Mouse (Mus musculus): ENCODE results near the gene Lasp1. TPM values are rescaled to one million over a fixed set of nuclear protein-coding genes. Genes with fewer than 3 reads are reported as not detected.

The Lasp1 gene
- total and polyA plus RNA-seq, 2 experiments from 2014 or later = 152 to 153 TPM

DNA sequence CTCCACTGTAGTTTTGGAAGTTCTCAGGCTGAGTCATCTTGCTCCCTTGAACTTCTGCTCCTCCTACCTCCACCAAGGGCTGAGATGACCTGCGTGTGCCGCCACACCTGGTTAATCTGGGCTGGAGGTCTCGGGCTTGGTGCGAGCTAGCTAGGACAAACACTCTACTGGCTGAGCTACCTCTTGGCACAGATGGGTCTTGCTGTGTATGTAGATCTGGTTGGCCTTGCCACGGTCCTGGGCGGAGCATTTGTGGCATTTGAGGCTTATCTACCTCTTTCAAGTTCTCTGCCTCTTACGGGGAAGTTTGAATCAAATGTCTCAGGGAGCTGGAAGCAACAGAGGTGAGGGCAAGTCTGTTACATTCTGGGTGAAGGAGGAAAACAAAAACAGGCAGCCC is 11.6 kb downstream of the Lasp1 start:
- no peak for TF ChIP-seq CTCF (IDR thresholded peaks at IDR 0.05; ENCODE audit: low read depth)
- H3K9ac ChIP-seq = no peak overlapping the region
- no peaks in the 10 kb centered on the region for H3K27me3 ChIP-seq (ENCODE audit: insufficient read depth, low read length)
- H3K4me2 ChIP-seq (ENCODE audit: low read depth) = no peak overlapping the region
- ATAC-seq (no peak), DNase-seq (no peak)
- no peak overlapping the region for H3K4me3 ChIP-seq (ENCODE audit: low read depth, low read length)
- 70% methylated on average over 7 of the region's 7 CpGs for WGBS
- H3K9me3 ChIP-seq (ENCODE audit: low read length) = no peaks in the 10 kb centered on the region
- peaks cover 47% of the 10 kb centered on the region for H3K4me1 ChIP-seq (ENCODE audit: insufficient read depth)
- no peak overlapping the region for H3K27ac ChIP-seq (ENCODE audit: low read depth, low read length)
- H3K36me3 ChIP-seq (ENCODE audit: insufficient read depth) = peaks cover 32% of the 10 kb centered on the region

GRCm38 (mm10) chr11:97810970-97811369 is 12.2 kb downstream of the Lasp1 start:
- Histone ChIP-seq H3K9me3 (ENCODE audit: low read length) (no peaks in the 10 kb centered on the region), H3K36me3 (ENCODE audit: insufficient read depth) (peaks cover 38% of the 10 kb centered on the region), H3K4me3 (ENCODE audit: low read depth, low read length) (no peak overlapping the region), H3K27ac (ENCODE audit: low read depth, low read length) (peak overlapping the region; percentile 86; the same call in 1 of the 2 replicates), H3K9ac (no peak overlapping the region), H3K4me1 (ENCODE audit: insufficient read depth) (peaks cover 41% of the 10 kb centered on the region), H3K4me2 (ENCODE audit: low read depth) (no peak overlapping the region), H3K27me3 (ENCODE audit: insufficient read depth, low read length) (no peaks in the 10 kb centered on the region)
- TF ChIP-seq CTCF (IDR thresholded peaks at IDR 0.05; ENCODE audit: low read depth) = no peak
- DNase-seq (no peak), ATAC-seq (no peak)
- 11% methylated on average over 3 of the region's 3 CpGs for WGBS

DNA sequence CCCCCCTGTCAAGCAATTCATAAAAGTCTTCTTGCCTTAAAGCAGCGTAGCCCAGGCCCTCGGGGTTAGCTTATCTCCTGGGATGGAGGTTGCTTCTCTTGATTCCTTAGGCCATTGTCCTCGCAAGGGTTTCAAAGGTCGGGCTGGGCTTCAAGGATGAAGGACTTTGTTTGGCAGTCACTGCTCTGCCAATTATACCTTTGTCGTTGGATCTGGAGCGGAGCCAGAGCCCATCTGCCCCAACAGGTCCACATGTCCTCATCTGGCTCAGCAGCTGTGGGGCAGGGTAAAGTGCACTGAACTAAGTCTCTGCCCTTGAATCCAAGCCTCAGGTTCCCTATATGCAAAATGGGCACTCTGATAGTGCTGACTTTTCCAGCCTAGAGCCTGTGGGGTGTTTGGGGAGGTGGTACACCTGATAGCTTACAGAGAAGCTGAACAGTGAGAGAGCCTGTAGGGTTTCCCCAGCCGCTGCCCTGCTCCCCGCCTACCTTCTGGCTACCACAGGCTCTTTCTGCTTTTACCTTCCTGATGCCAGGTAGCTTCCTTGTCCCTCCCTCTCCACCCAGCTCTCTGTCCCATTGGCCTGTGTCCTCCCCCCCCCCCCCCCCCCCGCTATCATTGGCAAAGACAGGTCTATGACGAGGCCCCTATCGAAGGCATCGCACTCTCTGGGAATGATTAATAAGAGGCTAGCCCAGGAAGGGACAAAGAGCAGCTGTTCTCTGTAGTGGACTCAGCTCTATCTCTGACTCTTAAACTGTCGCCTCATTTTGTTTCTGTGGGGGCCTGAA is 13.0 kb downstream of the Lasp1 start:
- DNase-seq (no peak), ATAC-seq (0 out of 2 replicates have a peak, but pooled peaks have one; percentile 30)
- peak overlapping the region; percentile 48 for H3K9ac ChIP-seq
- H3K27me3 ChIP-seq (ENCODE audit: insufficient read depth, low read length) = no peaks in the 10 kb centered on the region
- no peak overlapping the region for H3K4me3 ChIP-seq (ENCODE audit: low read depth, low read length)
- peak overlapping the region; percentile 86 for H3K27ac ChIP-seq (ENCODE audit: low read depth, low read length)
- H3K4me2 ChIP-seq (ENCODE audit: low read depth) = peak overlapping the region; percentile 45
- 25% methylated on average over 12 of the region's 13 CpGs for WGBS
- peaks cover 34% of the 10 kb centered on the region for H3K4me1 ChIP-seq (ENCODE audit: insufficient read depth)
- no peak for TF ChIP-seq CTCF (IDR thresholded peaks at IDR 0.05; ENCODE audit: low read depth)
- H3K36me3 ChIP-seq (ENCODE audit: insufficient read depth) = peaks cover 44% of the 10 kb centered on the region
- H3K9me3 ChIP-seq (ENCODE audit: low read length) = no peaks in the 10 kb centered on the region

- Histone ChIP-seq H3K27me3 (ENCODE audit: insufficient read depth, low read length) (no peaks in the 10 kb centered on the region), H3K36me3 (ENCODE audit: insufficient read depth) (peaks cover 41% of the 10 kb centered on the region), H3K9me3 (ENCODE audit: low read length) (no peaks in the 10 kb centered on the region), H3K27ac (ENCODE audit: low read depth, low read length) (peak overlapping the region; percentile 86), H3K4me3 (ENCODE audit: low read depth, low read length) (peak overlapping the region; percentile 18; the same call in 1 of the 2 replicates), H3K4me1 (ENCODE audit: insufficient read depth) (peaks cover 34% of the 10 kb centered on the region), H3K4me2 (ENCODE audit: low read depth) (peak overlapping the region; percentile 45), H3K9ac (peak overlapping the region; percentile 48)
- DNase-seq = peak; percentile 79
- 42% methylated on average over 3 of the region's 3 CpGs for WGBS
- TF ChIP-seq CTCF (IDR thresholded peaks at IDR 0.05; ENCODE audit: low read depth) = no peak
- ATAC-seq = peak; percentile 96
Observed at GRCm38 (mm10) chr11:97812491-97812921, 13.7 kb downstream of the Lasp1 start.

DNA sequence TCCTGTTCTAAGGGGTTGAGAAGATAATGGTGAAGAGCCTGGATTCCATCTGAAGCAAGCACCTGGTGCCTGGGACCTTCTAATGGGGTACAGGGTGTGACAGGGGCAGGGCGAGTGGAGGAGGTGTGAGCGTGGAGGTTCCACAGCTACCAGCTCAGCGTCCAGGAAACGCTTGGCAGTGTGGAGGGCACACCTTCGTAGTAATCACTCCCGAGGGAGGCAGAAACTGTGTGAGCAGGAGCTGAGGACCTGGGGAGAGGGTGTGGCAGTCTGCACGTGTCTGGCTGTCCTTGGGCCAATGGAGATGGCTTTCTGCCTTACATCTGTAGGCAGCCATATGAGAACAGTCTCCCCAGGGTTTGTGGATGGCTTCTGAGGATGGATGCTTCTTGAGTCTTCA is 14.3 kb downstream of the Lasp1 start:
- no peaks in the 10 kb centered on the region for H3K27me3 ChIP-seq (ENCODE audit: insufficient read depth, low read length)
- peaks cover 35% of the 10 kb centered on the region for H3K36me3 ChIP-seq (ENCODE audit: insufficient read depth)
- whole genome bisulfite sequencing = 31% methylated on average over 7 of the region's 7 CpGs
- H3K4me1 ChIP-seq (ENCODE audit: insufficient read depth) = peaks cover 32% of the 10 kb centered on the region
- H3K4me3 ChIP-seq (ENCODE audit: low read depth, low read length) = no peak overlapping the region
- H3K4me2 ChIP-seq (ENCODE audit: low read depth) = peak overlapping the region; percentile 45
- DNase-seq (peak; percentile 34), ATAC-seq (peak; percentile 42)
- H3K9me3 ChIP-seq (ENCODE audit: low read length) = no peaks in the 10 kb centered on the region
- peak overlapping the region; percentile 86 for H3K27ac ChIP-seq (ENCODE audit: low read depth, low read length)
- peak overlapping the region; percentile 48 for H3K9ac ChIP-seq
- no peak for TF ChIP-seq CTCF (IDR thresholded peaks at IDR 0.05; ENCODE audit: low read depth)

GRCm38 (mm10) chr11:97813746-97814515 is 15.1 kb downstream of the Lasp1 start:
- no peak overlapping the region for H3K9ac ChIP-seq
- H3K27ac ChIP-seq (ENCODE audit: low read depth, low read length) = peak overlapping the region; percentile 86
- no peak for DNase-seq
- H3K36me3 ChIP-seq (ENCODE audit: insufficient read depth) = peaks cover 27% of the 10 kb centered on the region
- H3K4me1 ChIP-seq (ENCODE audit: insufficient read depth) = peaks cover 24% of the 10 kb centered on the region
- WGBS = 67% methylated on average over 17 of the region's 17 CpGs
- H3K4me3 ChIP-seq (ENCODE audit: low read depth, low read length) = no peak overlapping the region
- no peaks in the 10 kb centered on the region for H3K27me3 ChIP-seq (ENCODE audit: insufficient read depth, low read length)
- TF ChIP-seq CTCF (IDR thresholded peaks at IDR 0.05; ENCODE audit: low read depth) = no peak
- H3K9me3 ChIP-seq (ENCODE audit: low read length) = no peaks in the 10 kb centered on the region
- ATAC-seq = no peak
- 0 out of 2 replicates have a peak overlapping the region, but pooled peaks have one; percentile 45 for H3K4me2 ChIP-seq (ENCODE audit: low read depth)

GRCm38 (mm10) chr11:97815736-97816135 is 16.9 kb downstream of the Lasp1 start:
- H3K4me3 ChIP-seq (ENCODE audit: low read depth, low read length) = no peak overlapping the region
- H3K9me3 ChIP-seq (ENCODE audit: low read length) = no peaks in the 10 kb centered on the region
- TF ChIP-seq CTCF (IDR thresholded peaks at IDR 0.05; ENCODE audit: low read depth) = no peak
- WGBS = 78% methylated on average over 11 of the region's 11 CpGs
- DNase-seq = no peak
- H3K4me1 ChIP-seq (ENCODE audit: insufficient read depth) = peaks cover 22% of the 10 kb centered on the region
- ATAC-seq = no peak
- H3K4me2 ChIP-seq (ENCODE audit: low read depth) = no peak overlapping the region
- H3K27me3 ChIP-seq (ENCODE audit: insufficient read depth, low read length) = no peaks in the 10 kb centered on the region
- H3K36me3 ChIP-seq (ENCODE audit: insufficient read depth) = peaks cover 34% of the 10 kb centered on the region
- H3K9ac ChIP-seq = no peak overlapping the region
- H3K27ac ChIP-seq (ENCODE audit: low read depth, low read length) = no peak overlapping the region

All from forebrain, postnatal 0 days (tissue).